Mouse (Mus musculus) lung, adult 2 months (tissue): ENCODE data around the gene Rarg. TPM values are rescaled to one million over a fixed set of nuclear protein-coding genes. Genes with fewer than 3 reads are reported as not detected.

Source experiments
- DNase-seq: peaks from one replicate; pipeline ENCODE4 v3.0.0; 2022
- H3K4me1 ChIP-seq: fragments of 200-500 bp; 2 replicates; pipeline ENCODE4 v1.6.1; 2011; ENCODE audit warnings: low read length; ENCODE audit not compliant: control insufficient read depth, insufficient read depth
- H3K4me3 ChIP-seq: fragments of 200-500 bp; replicated peaks from 2 replicates; pipeline ENCODE3; 2011; ENCODE audit warnings: low read depth, mild to moderate bottlenecking, control low read depth, low read length; ENCODE audit errors: extremely low read depth
- CTCF ChIP-seq: fragments of 200-500 bp; IDR thresholded peaks from 2 replicates; pipeline ENCODE4 v1.5.1; 2011; ENCODE audit warnings: mild to moderate bottlenecking, low read length, control low read depth; ENCODE audit not compliant: insufficient read depth
- POLR2A ChIP-seq: fragments of 200-500 bp; IDR thresholded peaks from 2 replicates; pipeline ENCODE4 v1.6.1; 2011; ENCODE audit warnings: low read depth, mild to moderate bottlenecking, control low read depth, low read length, borderline replicate concordance; ENCODE audit errors: extremely low read depth
- WGBS: fragments of 180-500 bp; shearing (Covaris S2); methylation state at CpG from one replicate; pipeline ENCODE4 v1.1.7; 2018; 5-methylcytosine and 5-hydroxymethylcytosine counted together
- polyA plus RNA-seq: library from polyadenylated mRNA; depleted of rRNA; stranded (reverse); fragments of >200 nt; gene quantifications from 2 replicates; pipeline ENCODE4 v1.2.3, GENCODE M21; 2012

The Rarg gene
- polyA plus RNA-seq, 1 experiment, result 75.1 TPM

GRCm38 (mm10) chr15:102224992-102225617, 32.2 kb downstream of the Rarg start:
- DNase-seq, result no peak
- H3K4me3 ChIP-seq, result peak overlapping the region; percentile 37
- TF ChIP-seq CTCF (no peak), POLR2A (no peak)
- H3K4me1 ChIP-seq, result peaks cover 4% of the 10 kb centered on the region; the same call in 1 of the 2 replicates
- 8% methylated on average over 21 of the region's 21 CpGs for WGBS

GRCm38 (mm10) chr15:102224186-102224991, 32.9 kb downstream of the Rarg start:
- TF ChIP-seq POLR2A (no peak), CTCF (peak; percentile 52)

GRCm38 (mm10) chr15:102222386-102222785, 34.9 kb downstream of the Rarg start:
- 55% methylated on average over 10 of the region's 10 CpGs for WGBS

More at GRCm38 (mm10) chr15:102224186-102224991, 32.9 kb downstream of the Rarg start:
- DNase-seq, result peak; percentile 85
- Histone ChIP-seq H3K4me3 (peak overlapping the region; percentile 37), H3K4me1 (peaks cover 4% of the 10 kb centered on the region; the same call in 1 of the 2 replicates)
- WGBS, result 4% methylated on average over 43 of the region's 43 CpGs

DNA sequence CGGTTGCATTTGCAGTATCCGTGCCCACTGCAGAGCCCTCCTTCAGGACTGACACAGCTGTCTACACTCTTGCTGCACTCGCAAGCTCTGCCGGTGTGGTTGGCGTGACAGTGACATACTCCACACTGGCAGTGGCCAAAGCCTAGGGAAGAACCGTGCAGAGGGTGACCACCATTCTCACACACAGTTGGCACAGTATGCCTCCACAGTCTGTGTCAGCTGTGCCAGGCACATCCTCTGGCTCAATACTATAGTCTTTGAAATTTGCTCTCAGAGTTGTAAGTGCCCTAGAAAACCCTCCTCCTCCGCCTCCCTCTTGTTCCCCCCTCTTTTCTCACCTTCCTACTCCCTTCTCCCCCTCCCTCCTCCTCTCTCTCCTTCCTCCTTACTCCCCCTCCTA, 40.0 kb downstream of the Rarg start:
- Histone ChIP-seq H3K4me3 (no peak overlapping the region), H3K4me1 (no peaks in the 10 kb centered on the region)
- TF ChIP-seq POLR2A (0 out of 2 replicates have a peak, but pooled peaks have one; percentile 13), CTCF (no peak)
- WGBS, result 73% methylated on average over 7 of the region's 7 CpGs
- no peak for DNase-seq

More at GRCm38 (mm10) chr15:102222386-102222785, 34.9 kb downstream of the Rarg start:
- Histone ChIP-seq H3K4me3 (no peak overlapping the region), H3K4me1 (peaks cover 4% of the 10 kb centered on the region; the same call in 1 of the 2 replicates)
- TF ChIP-seq CTCF, result no peak
- no peak for DNase-seq

DNA sequence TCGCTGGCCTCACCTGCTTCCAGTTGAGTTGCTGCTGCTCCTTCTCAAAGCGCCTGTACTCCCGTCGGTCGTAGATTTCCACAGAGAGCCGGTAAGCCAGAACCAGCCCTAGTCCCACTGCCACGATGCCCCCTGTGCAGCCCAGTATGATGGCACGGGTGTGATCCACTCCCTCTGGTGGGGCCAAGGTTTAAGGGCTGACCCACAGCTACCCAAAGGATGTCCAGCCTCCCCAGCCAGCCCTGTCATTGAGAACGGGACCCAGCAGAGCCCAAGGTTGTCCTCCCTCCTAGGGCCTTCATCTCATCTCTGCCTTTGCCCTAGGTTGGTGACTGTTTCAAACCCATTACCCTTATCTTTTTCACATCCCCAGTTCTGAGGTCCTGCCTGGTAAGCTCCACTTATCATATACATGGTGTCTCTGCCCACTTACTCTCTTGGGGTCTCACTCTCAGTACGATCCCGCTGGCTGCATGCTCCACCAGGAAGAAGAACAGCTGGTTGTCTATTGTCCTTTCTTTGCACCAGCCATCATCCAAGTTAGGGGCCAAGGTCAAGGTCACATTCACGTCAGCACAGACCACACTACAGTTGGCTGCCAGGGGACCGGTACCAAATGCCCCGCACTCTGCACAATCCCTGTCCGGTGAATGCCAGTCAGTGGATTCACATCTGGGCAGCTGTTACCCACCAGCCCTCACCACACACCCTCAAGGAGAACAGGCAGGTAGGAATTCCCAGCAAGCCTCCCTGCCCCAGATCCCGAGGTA, 40.7 kb downstream of the Rarg start:
- H3K4me1 ChIP-seq, result no peaks in the 10 kb centered on the region
- DNase-seq, result no peak
- TF ChIP-seq CTCF (no peak), POLR2A (no peak)
- no peak overlapping the region for H3K4me3 ChIP-seq
- 75% methylated on average over 16 of the region's 16 CpGs for WGBS

DNA sequence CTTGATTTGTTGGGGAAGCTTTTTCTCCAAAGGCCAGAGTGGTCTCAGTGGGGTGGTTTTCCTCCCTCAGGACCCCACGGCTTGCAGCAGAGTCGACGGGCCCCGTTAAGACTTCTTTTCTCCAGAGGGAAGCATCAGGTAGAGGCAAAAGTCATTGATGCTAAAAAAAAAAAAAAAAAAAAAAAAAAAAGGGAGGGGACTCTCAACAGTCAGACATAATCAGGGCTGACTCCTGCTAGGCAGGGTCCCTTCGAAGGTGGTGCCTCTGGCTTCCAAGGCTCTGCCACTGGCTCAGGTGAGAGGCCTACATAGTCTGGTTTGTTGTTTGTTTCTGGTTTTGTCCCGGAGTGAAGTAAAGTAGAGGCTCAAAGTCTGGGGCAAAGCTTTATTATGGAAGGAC, 41.7 kb downstream of the Rarg start:
- 80% methylated on average over 6 of the region's 6 CpGs for WGBS
- TF ChIP-seq CTCF (no peak), POLR2A (no peak)
- DNase-seq, result no peak
- Histone ChIP-seq H3K4me1 (no peaks in the 10 kb centered on the region), H3K4me3 (no peak overlapping the region)

DNA sequence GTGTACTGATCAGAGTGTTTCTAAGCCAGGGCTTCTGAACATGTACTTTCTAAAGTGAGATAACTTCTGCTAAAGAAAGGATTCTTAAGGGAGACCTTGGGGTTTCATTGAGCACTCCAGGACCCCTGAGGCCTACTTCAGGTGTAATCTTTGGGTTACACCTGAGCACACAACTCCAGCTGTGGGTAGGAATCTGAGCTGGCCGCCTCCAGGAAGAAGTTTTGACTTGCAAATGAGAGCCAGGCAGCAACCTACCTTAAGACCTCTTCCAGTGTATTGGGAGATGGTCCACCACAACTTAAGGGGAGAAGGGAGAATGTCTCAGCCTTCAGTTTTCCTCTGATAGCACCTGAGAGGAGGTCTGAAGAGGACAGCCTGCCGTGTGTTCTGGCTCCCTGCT, 43.2 kb downstream of the Rarg start:
- H3K4me3 ChIP-seq, result no peak overlapping the region
- 57% methylated on average over 2 of the region's 2 CpGs for WGBS
- H3K4me1 ChIP-seq, result no peaks in the 10 kb centered on the region
- no peak for DNase-seq
- TF ChIP-seq CTCF (no peak), POLR2A (no peak)

DNA sequence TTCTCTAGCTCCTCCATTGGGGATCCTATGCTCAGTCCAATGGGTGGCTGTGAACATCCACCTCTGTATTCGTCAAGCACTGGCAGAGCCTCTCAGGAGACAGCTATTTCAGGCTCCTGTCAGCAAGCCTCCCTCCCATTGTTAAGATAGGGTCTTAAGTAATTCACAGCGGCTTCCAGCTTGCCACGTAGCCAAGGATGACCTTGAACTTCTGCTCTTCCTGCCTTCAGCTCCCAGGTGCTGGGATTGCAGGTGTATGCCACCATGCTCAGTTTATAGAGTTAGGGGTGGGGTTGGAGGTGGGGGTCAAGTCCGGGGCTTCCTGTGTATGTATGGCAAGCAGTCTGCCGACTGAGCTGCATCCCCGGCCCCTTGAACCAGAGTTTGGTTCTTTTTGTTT, 45.4 kb downstream of the Rarg start:
- Histone ChIP-seq H3K4me1 (peaks cover 7% of the 10 kb centered on the region), H3K4me3 (no peak overlapping the region)
- 62% methylated on average over 6 of the region's 6 CpGs for WGBS
- TF ChIP-seq POLR2A (no peak), CTCF (no peak)
- no peak for DNase-seq

- 87% methylated on average over 4 of the region's 4 CpGs for WGBS
- no peak for TF ChIP-seq CTCF
- TF ChIP-seq POLR2A, result no peak
- Histone ChIP-seq H3K4me1 (peaks cover 11% of the 10 kb centered on the region), H3K4me3 (no peak overlapping the region)
- DNase-seq, result no peak
These were observed 46.5 kb downstream of the Rarg start for GRCm38 (mm10) chr15:102210816-102211215.
